Mouse (Mus musculus) heart, adult 10 weeks (tissue): ENCODE results near the gene Rpl35. TPM values are rescaled to one million over a fixed set of nuclear protein-coding genes. Genes with fewer than 3 reads are reported as not detected.

Experiments used
- polyA plus RNA-seq: library from polyadenylated mRNA; stranded (reverse); fragments of 350-450 nt; fragmentation: Illumina TruSeq; extraction: RNeasy Lipid Tissue Mini Kit (QIAGEN cat#74804); gene quantifications from one replicate; pipeline ENCODE4 v1.2.3, GENCODE M21; 2014; ENCODE audit warnings: low read depth, low replicate concordance

Rpl35 gene
- polyA plus RNA-seq: 322 TPM

GRCm38 (mm10) chr2:39005574-39006079, at the start of gene Rpl35:
Gene Rpl35 (minus strand): TSS chr2:39005624.

GRCm38 (mm10) chr2:39004880-39005435, 466 bp downstream of the Rpl35 start, which contains the start of gene Arpc5l:
Gene Arpc5l (plus strand): TSS chr2:39005348.

GRCm38 (mm10) chr2:38997386-38998374, 7.7 kb downstream of the Rpl35 start, which contains the start of gene Wdr38:
Gene Wdr38 (plus strand): TSS chr2:38997476.

Other genes starting within 250 kb of the Rpl35 start
- gene Nr6a1, start 77.9 kb downstream of the Rpl35 start, polyA plus RNA-seq: 0.94 TPM
- gene Olfml2a, start 73.6 kb downstream of the Rpl35 start, polyA plus RNA-seq: 4.4 TPM
- gene Wdr38, start 8.1 kb downstream of the Rpl35 start, polyA plus RNA-seq: 0.16 TPM
- gene Arpc5l, start 276 bp downstream of the Rpl35 start, polyA plus RNA-seq: 97.2 TPM
- gene Golga1, start 59.9 kb upstream of the Rpl35 start, polyA plus RNA-seq: 18.6 TPM
- gene Scai, start 185.1 kb upstream of the Rpl35 start, polyA plus RNA-seq: 3.5 TPM
- gene Ppp6c, start 220.8 kb upstream of the Rpl35 start, polyA plus RNA-seq: 36.4 TPM